Mouse (Mus musculus) ES-Bruce4 (cell line): ENCODE data around the gene 1700029H14Rik. TPM values are rescaled to one million over a fixed set of nuclear protein-coding genes. Genes with fewer than 3 reads are reported as not detected.

ENCODE experiments used
- H3K27ac ChIP-seq: 2 replicates; pipeline ENCODE4 v1.5.1; 2012; ENCODE audit warnings: low read length, inconsistent platforms; ENCODE audit not compliant: insufficient read depth
- H3K27me3 ChIP-seq: 2 replicates; pipeline ENCODE4 v1.6.1; 2012; ENCODE audit warnings: mild to moderate bottlenecking, low read length, inconsistent platforms; ENCODE audit not compliant: control insufficient read depth, poor library complexity, insufficient read depth, severe bottlenecking
- H3K36me3 ChIP-seq: 2 replicates; pipeline ENCODE4 v1.6.1; 2012; ENCODE audit warnings: inconsistent platforms, mild to moderate bottlenecking, low read length, moderate library complexity; ENCODE audit not compliant: control insufficient read depth, poor library complexity, insufficient read depth, severe bottlenecking
- H3K4me1 ChIP-seq: one replicate; pipeline ENCODE4 v1.8.1; 2011; ENCODE audit warnings: low read length; ENCODE audit not compliant: control insufficient read depth, insufficient read depth
- H3K4me3 ChIP-seq: 2 replicates; pipeline ENCODE4 v1.5.1; 2011; ENCODE audit warnings: low read depth, mild to moderate bottlenecking, low read length
- H3K9ac ChIP-seq: 2 replicates; pipeline ENCODE4 v1.6.1; 2012; ENCODE audit warnings: low read depth, mild to moderate bottlenecking, inconsistent platforms; ENCODE audit not compliant: poor library complexity, severe bottlenecking
- H3K9me3 ChIP-seq: replicated peaks from 2 replicates; pipeline ENCODE4 v1.6.1; 2012; ENCODE audit warnings: mild to moderate bottlenecking, low read length, inconsistent platforms; ENCODE audit not compliant: control insufficient read depth, poor library complexity, insufficient read depth, severe bottlenecking
- CTCF ChIP-seq: IDR thresholded peaks from one replicate; pipeline ENCODE4 v1.8.1; 2011; ENCODE audit warnings: low read depth, low read length
- EP300 ChIP-seq: IDR thresholded peaks from 2 replicates; pipeline ENCODE4 v1.6.1; 2011; ENCODE audit warnings: low read depth, low read length; ENCODE audit not compliant: insufficient read depth
- POLR2A ChIP-seq: IDR thresholded peaks from one replicate; pipeline ENCODE4 v1.8.1; 2011; ENCODE audit warnings: low read length; ENCODE audit not compliant: insufficient read depth
- polyA plus RNA-seq: library from polyadenylated mRNA; stranded (reverse); fragments of >200 nt; gene quantifications from 2 replicates; pipeline ENCODE4 v1.2.4, GENCODE M21; 2011; ENCODE audit warnings: low read depth; ENCODE audit not compliant: missing spikeins, insufficient read depth, insufficient read length

1700029H14Rik gene
- polyA plus RNA-seq, 1 experiment: not detected

- Histone ChIP-seq H3K4me1 (no peaks in the 10 kb centered on the region), H3K36me3 (no peaks in the 10 kb centered on the region), H3K27me3 (no peaks in the 10 kb centered on the region)
These were observed 54.9 kb downstream of the 1700029H14Rik start for GRCm38 (mm10) chr8:13507284-13507937.

DNA sequence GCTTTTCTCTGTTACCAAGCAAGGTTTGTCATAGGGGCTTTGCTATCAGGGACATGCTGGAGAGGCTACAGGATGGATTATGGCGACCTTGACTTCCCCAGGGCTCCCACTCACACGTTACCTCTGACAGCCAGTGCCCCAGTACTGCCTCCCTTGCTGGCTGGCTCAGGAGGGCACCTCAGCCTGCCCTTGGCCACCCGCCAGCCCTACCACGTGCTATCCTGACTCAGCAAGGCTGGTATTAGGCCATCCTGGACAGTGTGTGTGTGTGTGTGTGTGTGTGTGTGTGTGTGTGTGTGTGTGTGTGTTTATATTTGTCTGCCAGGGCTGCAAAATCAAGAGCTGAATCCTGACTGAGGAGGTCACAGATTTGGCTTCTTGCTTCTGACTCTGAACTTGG is 55.4 kb downstream of the 1700029H14Rik start:
- Histone ChIP-seq H3K9me3 (no peaks in the 10 kb centered on the region), H3K36me3 (no peaks in the 10 kb centered on the region), H3K9ac (no peak overlapping the region), H3K4me1 (no peaks in the 10 kb centered on the region), H3K27ac (no peak overlapping the region), H3K27me3 (no peaks in the 10 kb centered on the region), H3K4me3 (no peak overlapping the region)
- no peak for TF ChIP-seq CTCF
- TF ChIP-seq EP300: no peak

More at GRCm38 (mm10) chr8:13507284-13507937, 54.9 kb downstream of the 1700029H14Rik start:
- TF ChIP-seq CTCF (no peak), EP300 (no peak)
- Histone ChIP-seq H3K9me3 (no peaks in the 10 kb centered on the region), H3K9ac (no peak overlapping the region), H3K4me3 (no peak overlapping the region), H3K27ac (no peak overlapping the region)

DNA sequence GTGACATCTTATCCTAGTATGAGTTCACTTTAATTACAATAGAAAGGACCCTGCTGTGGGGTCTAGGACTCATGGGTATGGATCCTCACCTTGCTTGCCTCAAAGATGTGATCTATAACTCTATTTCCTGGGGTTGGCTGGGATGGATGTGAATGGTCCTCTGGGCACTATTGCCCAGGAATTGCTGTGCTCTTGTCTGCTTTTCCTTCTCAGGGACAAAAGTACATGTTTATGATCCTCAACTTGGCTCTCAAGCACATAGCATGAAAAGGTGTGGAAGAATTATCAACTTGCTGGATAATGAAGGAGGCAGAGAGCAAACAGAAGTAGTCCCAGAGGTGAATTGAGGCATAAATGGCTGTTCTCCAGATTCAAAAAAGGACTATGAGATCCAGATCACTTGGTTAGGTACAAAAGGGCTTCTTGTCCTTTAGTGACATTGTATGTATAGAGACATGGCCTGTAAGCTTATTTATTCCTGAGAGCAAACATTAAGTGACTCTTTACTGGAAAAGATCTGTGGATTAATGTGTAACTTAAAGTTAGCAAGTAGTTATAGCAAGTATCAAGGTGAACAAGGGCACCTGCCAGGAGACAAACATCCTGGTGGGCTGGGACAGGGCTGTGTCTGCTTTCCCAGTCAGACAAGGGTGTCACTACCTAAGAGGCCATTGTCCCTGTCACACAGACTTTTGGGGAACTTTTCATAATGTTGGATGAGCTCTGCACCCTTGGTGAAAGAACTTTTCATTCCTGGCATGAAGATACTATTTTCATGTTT is 57.2 kb downstream of the 1700029H14Rik start:
- no peaks in the 10 kb centered on the region for H3K36me3 ChIP-seq
- no peak overlapping the region for H3K4me3 ChIP-seq
- H3K27me3 ChIP-seq: no peaks in the 10 kb centered on the region
- H3K9me3 ChIP-seq: no peaks in the 10 kb centered on the region
- H3K27ac ChIP-seq: no peak overlapping the region
- no peaks in the 10 kb centered on the region for H3K4me1 ChIP-seq
- TF ChIP-seq POLR2A (no peak), CTCF (no peak), EP300 (no peak)
- H3K9ac ChIP-seq: no peak overlapping the region

GRCm38 (mm10) chr8:13503936-13504606 is 58.2 kb downstream of the 1700029H14Rik start:
- Histone ChIP-seq H3K27ac (no peak overlapping the region), H3K27me3 (no peaks in the 10 kb centered on the region), H3K36me3 (no peaks in the 10 kb centered on the region), H3K4me3 (no peak overlapping the region), H3K9me3 (no peaks in the 10 kb centered on the region), H3K4me1 (no peaks in the 10 kb centered on the region), H3K9ac (no peak overlapping the region)
- TF ChIP-seq POLR2A (no peak), CTCF (no peak), EP300 (no peak)

- no peak for TF ChIP-seq EP300
- Histone ChIP-seq H3K4me1 (no peaks in the 10 kb centered on the region), H3K27ac (no peak overlapping the region), H3K9ac (no peak overlapping the region), H3K36me3 (no peaks in the 10 kb centered on the region), H3K27me3 (no peaks in the 10 kb centered on the region), H3K4me3 (no peak overlapping the region), H3K9me3 (no peaks in the 10 kb centered on the region)
These were observed 61.0 kb downstream of the 1700029H14Rik start for GRCm38 (mm10) chr8:13501221-13501620.

Other genes with a start within 250 kb of the 1700029H14Rik start
- 172 and 175 TPM in 2 replicates for gene Tfdp1, start 223.7 kb downstream of the 1700029H14Rik start, polyA plus RNA-seq
- not detected in 2 replicates for gene Atp4b, start 165.6 kb downstream of the 1700029H14Rik start, polyA plus RNA-seq
- not detected in 2 replicates for gene Grk1, start 157.4 kb downstream of the 1700029H14Rik start, polyA plus RNA-seq
- gene Tmem255b, start 127.3 kb downstream of the 1700029H14Rik start, polyA plus RNA-seq: not detected in 2 replicates
- gene Gas6, start 68.0 kb downstream of the 1700029H14Rik start, polyA plus RNA-seq: 14.9 and 17.2 TPM in 2 replicates
- 7.4 and 14.5 TPM in 2 replicates for gene Rasa3, start 115.1 kb upstream of the 1700029H14Rik start, polyA plus RNA-seq
- not detected in 2 replicates for gene Cfap97d2, start 143.4 kb upstream of the 1700029H14Rik start, polyA plus RNA-seq
- 80.5 and 84.7 TPM in 2 replicates for gene Cdc16, start 195.2 kb upstream of the 1700029H14Rik start, polyA plus RNA-seq
- 23.1 and 24.4 TPM in 2 replicates for gene Upf3a, start 223.2 kb upstream of the 1700029H14Rik start, polyA plus RNA-seq